22 mouse cellular contexts compared by ENCODE assay signal in genomic region chr3:101556712-101557111, GRCm38 (mm10).
"Had no signal": no experiment of that assay in that cellular context is flagged by ENCODE, and none has a peak within 500 bp of the region (broad histone marks: within the 10 kb centered on the region; RNA-seq: fewer than 3 reads in every experiment).

No protein-coding gene starts in this region.

- DNase-seq: liver, postnatal 0 days; lung, adult 2 months; lung, postnatal 14 days; lung, postnatal 36 days; midbrain, embryonic 14.5 days; retina, postnatal 1 day; right cerebral cortex, adult 18-20 months; right cerebral cortex, postnatal 25 days; right cerebral cortex, postnatal 4 days; thymus, adult 2 months; thymus, postnatal 25 days had no signal

- H3K9me3 ChIP-seq: lung, embryonic 15.5 days; midbrain, embryonic 10.5 days; midbrain, embryonic 12.5 days; neural tube, embryonic 13.5 days; neural tube, embryonic 15.5 days; stomach, embryonic 15.5 days had no signal

- ATAC-seq: liver, postnatal 0 days; lung, postnatal 0 days; midbrain, embryonic 16.5 days had no signal

- H3K27me3 ChIP-seq: lung, embryonic 15.5 days; neural tube, embryonic 13.5 days; neural tube, embryonic 15.5 days; stomach, embryonic 15.5 days had no signal

- H3K4me3 ChIP-seq: lung, embryonic 15.5 days; midbrain, embryonic 10.5 days; midbrain, embryonic 12.5 days; myocyte; neural tube, embryonic 13.5 days; neural tube, embryonic 15.5 days; stomach, embryonic 15.5 days had no signal

- H3K9ac ChIP-seq: liver, postnatal 0 days; lung, embryonic 15.5 days; midbrain, embryonic 12.5 days; neural tube, embryonic 13.5 days; neural tube, embryonic 15.5 days; stomach, embryonic 15.5 days had no signal

- H3K36me3 ChIP-seq: lung, embryonic 15.5 days; midbrain, embryonic 10.5 days; midbrain, embryonic 12.5 days; neural tube, embryonic 13.5 days; neural tube, embryonic 15.5 days; stomach, embryonic 15.5 days had no signal

- H3K27ac ChIP-seq: lung, embryonic 15.5 days; macrophage; midbrain, embryonic 10.5 days; midbrain, embryonic 12.5 days; neural tube, embryonic 13.5 days; neural tube, embryonic 15.5 days; stomach, embryonic 15.5 days; stomach, postnatal 0 days had no signal

- H3K4me2 ChIP-seq: lung, embryonic 15.5 days; midbrain, embryonic 12.5 days; neural tube, embryonic 13.5 days; neural tube, embryonic 15.5 days; stomach, embryonic 15.5 days had no signal
